Mouse (Mus musculus): ENCODE data around the gene Nob1. TPM values are rescaled to one million over a fixed set of nuclear protein-coding genes. Genes with fewer than 3 reads are reported as not detected.

Gene Nob1
- polyA plus RNA-seq, 1 experiment from 2014 or later = 96.4 TPM

- peaks cover 32% of the 10 kb centered on the region for H3K36me3 ChIP-seq
- no peak for ATAC-seq (ENCODE audit: low FRiP score, low read depth)
- WGBS = 93% methylated on average over 4 of the region's 4 CpGs
- H3K27me3 ChIP-seq = no peaks in the 10 kb centered on the region
- no peaks in the 10 kb centered on the region for H3K9me3 ChIP-seq
- H3K4me3 ChIP-seq = no peak overlapping the region
- H3K9ac ChIP-seq = no peak overlapping the region
- H3K27ac ChIP-seq = no peak overlapping the region
- H3K4me2 ChIP-seq (replicated peaks) = no peak overlapping the region
- peaks cover 5% of the 10 kb centered on the region; the same call in 1 of the 2 replicates for H3K4me1 ChIP-seq
Observed at GRCm38 (mm10) chr8:107381666-107382065, 43.2 kb downstream of the Nob1 start.

DNA sequence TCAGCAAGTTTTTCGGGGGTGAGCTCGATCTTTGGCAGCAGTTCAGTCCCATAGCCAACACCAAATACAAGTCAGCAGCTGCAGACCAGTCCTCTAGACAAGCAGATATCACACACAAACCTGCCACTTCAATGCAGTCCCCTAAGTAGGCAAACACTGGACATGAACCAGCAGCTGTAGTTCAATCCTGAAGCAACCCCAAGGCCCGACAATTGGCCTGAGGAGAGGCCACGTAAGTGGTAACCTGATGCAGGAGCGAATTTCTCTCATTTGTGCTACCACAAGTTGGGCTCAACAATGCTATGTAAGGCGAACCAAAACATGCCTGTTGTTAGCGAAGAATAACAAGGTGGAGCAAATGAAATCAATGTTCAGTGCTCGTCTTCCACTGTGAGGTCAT lies 44.1 kb downstream of the Nob1 start:
- Histone ChIP-seq H3K27me3 (no peaks in the 10 kb centered on the region), H3K27ac (no peak overlapping the region), H3K4me1 (no peaks in the 10 kb centered on the region), H3K36me3 (peaks cover 35% of the 10 kb centered on the region), H3K9ac (no peak overlapping the region), H3K4me2 (replicated peaks) (no peak overlapping the region), H3K4me3 (no peak overlapping the region), H3K9me3 (no peaks in the 10 kb centered on the region)
- 96% methylated on average over 8 of the region's 8 CpGs for WGBS
- ATAC-seq (ENCODE audit: low FRiP score, low read depth) = no peak

- no peak overlapping the region for H3K27ac ChIP-seq
- H3K4me1 ChIP-seq = no peaks in the 10 kb centered on the region
- whole genome bisulfite sequencing = 94% methylated on average over 3 of the region's 3 CpGs
- H3K4me2 ChIP-seq (replicated peaks) = no peak overlapping the region
- H3K4me3 ChIP-seq = no peak overlapping the region
- peaks cover 48% of the 10 kb centered on the region for H3K36me3 ChIP-seq
- no peaks in the 10 kb centered on the region for H3K9me3 ChIP-seq
- ATAC-seq (ENCODE audit: low FRiP score, low read depth) = no peak
- no peak overlapping the region for H3K9ac ChIP-seq
- no peaks in the 10 kb centered on the region for H3K27me3 ChIP-seq
Observed at GRCm38 (mm10) chr8:107377346-107377745, 47.5 kb downstream of the Nob1 start.

DNA sequence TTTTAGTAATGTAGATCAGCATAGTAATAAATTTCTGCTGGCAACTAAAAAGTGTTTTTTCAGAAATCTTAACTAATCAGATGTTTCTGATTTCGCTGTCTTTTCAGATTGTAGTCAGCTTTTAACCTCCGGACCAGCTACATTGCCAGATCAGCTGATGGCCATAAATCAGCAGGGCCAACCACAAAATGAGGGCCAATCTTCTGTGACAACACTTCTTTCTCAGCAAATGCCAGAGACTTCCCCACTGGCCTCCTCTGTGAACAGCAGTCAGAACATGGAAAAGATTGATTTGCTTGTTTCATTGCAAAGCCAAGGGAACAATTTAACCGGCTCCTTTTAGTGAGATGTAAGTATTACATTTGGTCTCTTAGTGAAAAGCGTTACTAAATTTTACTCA lies 54.5 kb downstream of the Nob1 start:
- Histone ChIP-seq H3K27ac (no peak overlapping the region), H3K27me3 (no peaks in the 10 kb centered on the region), H3K4me1 (no peaks in the 10 kb centered on the region), H3K9ac (no peak overlapping the region), H3K4me2 (replicated peaks) (no peak overlapping the region), H3K36me3 (peaks cover 74% of the 10 kb centered on the region), H3K4me3 (no peak overlapping the region), H3K9me3 (no peaks in the 10 kb centered on the region)
- no peak for ATAC-seq (ENCODE audit: low FRiP score, low read depth)
- 75% methylated on average over 4 of the region's 4 CpGs for WGBS

Other genes starting within 250 kb of the Nob1 start
- 21.4 and 22.5 TPM in 2 replicates for gene Nfat5, start 131.6 kb downstream of the Nob1 start, polyA plus RNA-seq (2015; fragmentation: Nextera tagmentation; extraction: Ambion mirVana)
- gene Nqo1, start 21.8 kb downstream of the Nob1 start, polyA plus RNA-seq (2015; fragmentation: Nextera tagmentation; extraction: Ambion mirVana) = 18.8 and 20.3 TPM in 2 replicates
- gene Wwp2, start 11.3 kb upstream of the Nob1 start, polyA plus RNA-seq (2015; fragmentation: Nextera tagmentation; extraction: Ambion mirVana) = 329 and 357 TPM in 2 replicates
- 340 and 356 TPM in 2 replicates for gene Psmd7, start 163.4 kb upstream of the Nob1 start, polyA plus RNA-seq (2015; fragmentation: Nextera tagmentation; extraction: Ambion mirVana)

All from limb, embryonic 13.5 days (tissue).